Mouse (Mus musculus) heart, embryonic 11.5 days (tissue): ENCODE data around the gene Sympk. TPM values are rescaled to one million over a fixed set of nuclear protein-coding genes. Genes with fewer than 3 reads are reported as not detected.

Experiments used
- ATAC-seq: fragments of 200-750 bp; cut with Nextera tagmentation; replicated peaks from 2 replicates; pipeline ENCODE4 v1.8.0; 2017; ENCODE audit warnings: moderate library complexity; ENCODE audit not compliant: insufficient number of reproducible peaks, low FRiP score, low TSS enrichment
- H3K27ac ChIP-seq: fragments of 300-500 bp; sonication (generic); 2 replicates; pipeline ENCODE4 v1.5.1; 2014; ENCODE audit warnings: mild to moderate bottlenecking, low read depth, low read length
- H3K27me3 ChIP-seq: fragments of 300-500 bp; sonication (generic); 2 replicates; pipeline ENCODE4 v1.6.1; 2014; ENCODE audit warnings: mild to moderate bottlenecking, low read length, mixed read lengths; ENCODE audit not compliant: control insufficient read depth, insufficient read depth
- H3K36me3 ChIP-seq: fragments of 300-500 bp; sonication (generic); 2 replicates; pipeline ENCODE4 v1.6.1; 2014; ENCODE audit warnings: mild to moderate bottlenecking, low read length, moderate library complexity, mixed read lengths; ENCODE audit not compliant: control insufficient read depth, insufficient read depth
- H3K4me1 ChIP-seq: fragments of 300-500 bp; sonication (generic); 2 replicates; pipeline ENCODE4 v1.6.1; 2014; ENCODE audit warnings: low read length; ENCODE audit not compliant: control insufficient read depth, insufficient read depth
- H3K4me2 ChIP-seq: fragments of 300-500 bp; sonication (generic); 2 replicates; pipeline ENCODE4 v1.6.1; 2014; ENCODE audit warnings: mild to moderate bottlenecking, moderate library complexity
- H3K4me3 ChIP-seq: fragments of 300-500 bp; sonication (generic); 2 replicates; pipeline ENCODE4 v1.5.1; 2014; ENCODE audit warnings: low read depth, low read length
- H3K9ac ChIP-seq: fragments of 300-500 bp; sonication (generic); 2 replicates; pipeline ENCODE4 v1.6.1; 2014; ENCODE audit warnings: mild to moderate bottlenecking, low read depth, low read length, moderate library complexity
- H3K9me3 ChIP-seq: fragments of 300-500 bp; sonication (generic); replicated peaks from 2 replicates; pipeline ENCODE4 v1.6.1; 2016; ENCODE audit warnings: low read length; ENCODE audit not compliant: control insufficient read depth
- WGBS: fragments of 180-500 bp; shearing (Covaris S2); extraction: QIAGEN DNeasy Blood & Tissue Kit; methylation state at CpG from one replicate; pipeline ENCODE4 v1.1.7; 2014; ENCODE audit not compliant: insufficient replicate concordance; 5-methylcytosine and 5-hydroxymethylcytosine counted together
- polyA plus RNA-seq: library from polyadenylated mRNA; unstranded; fragments of >200 nt; fragmentation: Nextera tagmentation; extraction: Ambion mirVana; gene quantifications from 2 replicates; pipeline ENCODE4 v1.2.1, GENCODE M21; 2014

Sympk gene
- 17.6 and 21.4 TPM in 2 replicates for polyA plus RNA-seq

- WGBS = 1% methylated on average over 42 of the region's 50 CpGs
- H3K4me3 ChIP-seq = peak within 1 kb of the TSS; percentile 78
- ATAC-seq = peak; percentile 91
- peak within 1 kb of the TSS; percentile 90 for H3K4me2 ChIP-seq
- H3K9ac ChIP-seq = peak within 1 kb of the TSS; percentile 94
- H3K9me3 ChIP-seq = no peaks in the 10 kb centered on the region
- H3K27me3 ChIP-seq = peaks cover 35% of the 10 kb centered on the region
- peaks cover 13% of the 10 kb centered on the region; the same call in 1 of the 2 replicates for H3K4me1 ChIP-seq
- H3K36me3 ChIP-seq = peaks cover 1% of the 10 kb centered on the region; the same call in 1 of the 2 replicates
- peak within 1 kb of the TSS; percentile 60 for H3K27ac ChIP-seq
These were observed at the start of gene Sympk for GRCm38 (mm10) chr7:19024096-19024506. TSS of gene Sympk (plus strand) at chr7:19024377.

DNA sequence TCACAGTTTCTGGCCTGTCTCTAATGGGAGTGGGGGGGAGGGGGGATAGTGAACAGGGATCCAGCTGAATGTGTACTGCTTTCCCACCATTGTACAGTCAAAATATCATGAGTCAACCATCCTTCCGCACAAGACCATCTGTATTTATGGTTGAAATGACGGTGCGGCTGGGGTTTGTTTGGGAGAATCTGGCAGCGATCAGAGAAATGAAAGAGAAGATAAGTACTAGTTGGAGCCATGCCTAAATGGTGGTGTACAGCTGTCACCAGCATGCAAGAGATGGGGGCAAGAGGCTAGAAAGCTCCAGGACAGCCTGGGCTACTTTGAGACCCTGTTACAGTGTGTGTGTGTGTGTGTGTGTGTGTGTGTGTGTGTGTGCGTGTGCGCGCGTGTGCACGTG lies 45.8 kb upstream of the Sympk start:
- Histone ChIP-seq H3K4me2 (no peak overlapping the region), H3K4me3 (no peak overlapping the region), H3K36me3 (no peaks in the 10 kb centered on the region), H3K27me3 (peaks cover 3% of the 10 kb centered on the region; the same call in 1 of the 2 replicates), H3K27ac (no peak overlapping the region), H3K4me1 (no peaks in the 10 kb centered on the region), H3K9me3 (no peaks in the 10 kb centered on the region), H3K9ac (no peak overlapping the region)
- 85% methylated on average over 9 of the region's 9 CpGs for WGBS
- no peak for ATAC-seq

DNA sequence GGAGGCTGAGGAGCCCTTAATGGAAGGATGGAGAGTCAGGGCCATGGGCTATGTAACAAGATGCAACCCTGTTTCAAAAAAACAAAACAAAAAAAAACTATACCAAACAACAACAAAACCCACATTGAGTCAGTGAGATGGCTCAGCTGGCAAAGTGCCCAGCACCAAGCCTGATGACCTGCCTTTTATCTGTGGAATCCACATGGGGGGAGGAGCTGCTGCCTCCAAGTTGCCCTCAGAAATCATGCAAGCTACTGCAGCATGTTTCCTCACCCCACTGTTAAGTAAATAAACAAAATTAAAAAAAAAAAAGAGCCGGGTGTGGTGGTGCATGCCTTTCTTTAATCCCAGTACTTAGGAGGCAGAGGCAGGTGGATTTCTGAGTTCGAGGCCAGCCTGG lies 37.7 kb upstream of the Sympk start:
- no peak overlapping the region for H3K4me3 ChIP-seq
- H3K27me3 ChIP-seq = peaks cover under 1% of the 10 kb centered on the region; the same call in 1 of the 2 replicates
- ATAC-seq = no peak
- H3K27ac ChIP-seq = no peak overlapping the region
- H3K4me2 ChIP-seq = no peak overlapping the region
- H3K9ac ChIP-seq = no peak overlapping the region
- H3K36me3 ChIP-seq = no peaks in the 10 kb centered on the region
- H3K4me1 ChIP-seq = peaks cover 3% of the 10 kb centered on the region; the same call in 1 of the 2 replicates
- 50% methylated on average over 2 of the region's 2 CpGs for whole genome bisulfite sequencing
- no peaks in the 10 kb centered on the region for H3K9me3 ChIP-seq

- 56% methylated on average over 2 of the region's 2 CpGs for WGBS
- no peak for ATAC-seq
These were observed 37.1 kb upstream of the Sympk start, which contains the start of gene Nanos2 for GRCm38 (mm10) chr7:18987100-18987499. TSS of gene Nanos2 (plus strand) at chr7:18987400.

DNA sequence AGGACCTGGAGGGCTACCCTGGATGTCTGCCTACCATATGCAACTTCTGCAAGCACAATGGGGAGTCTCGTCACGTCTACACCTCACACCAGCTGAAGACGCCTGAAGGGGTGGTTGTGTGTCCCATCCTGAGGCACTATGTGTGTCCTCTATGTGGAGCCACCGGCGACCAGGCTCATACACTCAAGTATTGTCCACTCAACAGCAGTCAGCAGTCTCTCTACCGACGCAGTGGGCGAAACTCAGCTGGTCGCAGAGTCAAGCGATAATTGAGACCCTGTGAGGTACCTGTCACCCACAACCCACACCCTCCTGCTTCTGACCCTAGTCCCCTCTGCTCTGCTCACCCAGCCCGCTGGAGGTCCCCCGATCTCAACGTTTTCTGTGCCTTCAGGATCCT lies 36.4 kb upstream of the Sympk start:
- no peak overlapping the region for H3K4me3 ChIP-seq
- ATAC-seq = no peak
- no peak overlapping the region for H3K9ac ChIP-seq
- no peak overlapping the region for H3K4me2 ChIP-seq
- no peaks in the 10 kb centered on the region for H3K36me3 ChIP-seq
- WGBS = 55% methylated on average over 13 of the region's 13 CpGs
- H3K9me3 ChIP-seq = no peaks in the 10 kb centered on the region
- no peak overlapping the region for H3K27ac ChIP-seq
- H3K4me1 ChIP-seq = peaks cover 12% of the 10 kb centered on the region; the same call in 1 of the 2 replicates
- peaks cover 13% of the 10 kb centered on the region for H3K27me3 ChIP-seq

More at GRCm38 (mm10) chr7:18987100-18987499, 37.1 kb upstream of the Sympk start, which contains the start of gene Nanos2:
- Histone ChIP-seq H3K27ac (no peak within 1 kb of the TSS), H3K4me2 (no peak within 1 kb of the TSS), H3K9me3 (no peaks in the 10 kb centered on the region), H3K27me3 (peaks cover 6% of the 10 kb centered on the region; the same call in 1 of the 2 replicates), H3K4me1 (peaks cover 9% of the 10 kb centered on the region; the same call in 1 of the 2 replicates), H3K36me3 (no peaks in the 10 kb centered on the region), H3K9ac (no peak within 1 kb of the TSS), H3K4me3 (no peak within 1 kb of the TSS)

- Histone ChIP-seq H3K27ac (no peak overlapping the region), H3K27me3 (peaks cover 21% of the 10 kb centered on the region), H3K9ac (no peak overlapping the region), H3K4me1 (peaks cover 12% of the 10 kb centered on the region; the same call in 1 of the 2 replicates), H3K9me3 (no peaks in the 10 kb centered on the region), H3K4me2 (no peak overlapping the region), H3K36me3 (no peaks in the 10 kb centered on the region), H3K4me3 (no peak overlapping the region)
- no peak for ATAC-seq
- 62% methylated on average over 6 of the region's 6 CpGs for WGBS
These were observed 35.4 kb upstream of the Sympk start for GRCm38 (mm10) chr7:18988780-18989179.

DNA sequence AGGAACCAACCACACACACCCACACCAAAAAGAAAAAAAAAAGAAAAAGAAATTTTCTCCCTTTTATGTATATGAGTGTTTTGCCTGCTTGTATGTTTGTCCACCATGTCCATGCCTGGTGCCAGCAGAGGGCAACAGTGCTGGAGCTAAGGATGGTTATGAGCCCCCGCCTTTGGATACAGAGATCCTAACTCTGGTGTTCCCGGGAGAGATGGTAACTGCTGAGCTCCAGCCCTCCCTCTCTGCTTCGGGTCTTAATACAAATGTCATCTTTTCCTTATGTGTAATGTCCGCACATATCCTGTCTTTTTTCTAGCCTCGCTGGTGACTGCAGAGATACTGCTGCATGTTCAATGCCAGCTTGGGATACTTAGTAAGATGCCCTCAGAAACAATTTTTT lies 34.2 kb upstream of the Sympk start:
- Histone ChIP-seq H3K27me3 (peaks cover 26% of the 10 kb centered on the region), H3K9me3 (no peaks in the 10 kb centered on the region), H3K4me1 (peaks cover 12% of the 10 kb centered on the region; the same call in 1 of the 2 replicates), H3K36me3 (no peaks in the 10 kb centered on the region), H3K4me3 (peak overlapping the region; percentile 48), H3K9ac (no peak overlapping the region; the same call in 1 of the 2 replicates), H3K4me2 (peak overlapping the region; percentile 73), H3K27ac (no peak overlapping the region)
- ATAC-seq = no peak
- 11% methylated on average over 5 of the region's 5 CpGs for WGBS

DNA sequence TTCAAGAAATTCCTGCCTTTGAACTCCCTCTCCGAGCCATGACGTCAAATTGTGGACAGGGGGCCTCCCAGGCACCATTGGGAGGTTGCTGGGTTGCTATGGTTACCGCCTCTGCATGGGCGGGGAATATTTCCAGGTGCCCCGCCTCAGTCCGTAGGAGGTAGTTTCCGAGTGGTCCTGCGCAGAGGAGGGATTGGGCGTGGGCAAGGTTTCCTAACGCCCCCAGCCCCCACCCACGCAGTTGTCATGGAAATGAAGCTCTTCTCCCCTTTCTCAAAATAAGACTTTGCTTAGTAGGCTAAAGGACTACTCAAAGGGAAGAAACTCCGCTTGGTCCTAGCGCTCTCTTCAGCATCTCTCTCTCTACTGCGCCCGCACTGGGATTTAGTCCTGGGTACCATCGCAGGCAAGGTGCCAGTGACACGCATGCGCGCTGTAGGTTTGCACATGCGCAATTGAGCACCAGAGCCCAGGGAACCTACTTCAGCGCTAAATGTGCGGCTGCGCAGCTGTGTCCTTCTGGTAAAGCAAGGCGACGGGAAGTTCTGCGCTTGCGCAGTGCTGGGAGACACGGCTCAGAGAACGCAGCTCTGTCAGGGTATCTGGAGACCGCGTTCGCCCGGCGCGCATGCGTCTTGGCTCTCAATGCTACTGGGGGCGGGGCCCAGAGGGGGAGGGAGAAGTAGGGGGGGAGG lies 33.4 kb upstream of the Sympk start, which contains the start of gene Mypop:
TSS of gene Mypop (plus strand) at position 645 of the 695 bp plus-strand sequence.
- peak within 1 kb of the TSS; percentile 73 for H3K4me2 ChIP-seq
- under 1% methylated on average over 37 of the region's 37 CpGs for WGBS
- peaks cover 12% of the 10 kb centered on the region; the same call in 1 of the 2 replicates for H3K4me1 ChIP-seq
- peak within 1 kb of the TSS; percentile 65 for H3K9ac ChIP-seq
- H3K27ac ChIP-seq = peak within 1 kb of the TSS; percentile 72
- peaks cover 26% of the 10 kb centered on the region for H3K27me3 ChIP-seq
- H3K36me3 ChIP-seq = no peaks in the 10 kb centered on the region
- peak; percentile 88 for ATAC-seq
- no peaks in the 10 kb centered on the region for H3K9me3 ChIP-seq
- peak within 1 kb of the TSS; percentile 48 for H3K4me3 ChIP-seq
